Mouse (Mus musculus) thymus, adult 18-20 months (tissue): ENCODE results near the gene Gm21830.
"Not testable (repeated sequence)": the region's sequence is repeated elsewhere in the genome, so short reads cannot be mapped to it uniquely, and the experiment has no call there.

Experiments used
- DNase-seq, 2 experiments: peaks; one replicate each; pipeline ENCODE4 v3.0.0; 2022; ENCODE audit warnings: mixed read lengths in 2 of 2

Gm21830 gene

DNA sequence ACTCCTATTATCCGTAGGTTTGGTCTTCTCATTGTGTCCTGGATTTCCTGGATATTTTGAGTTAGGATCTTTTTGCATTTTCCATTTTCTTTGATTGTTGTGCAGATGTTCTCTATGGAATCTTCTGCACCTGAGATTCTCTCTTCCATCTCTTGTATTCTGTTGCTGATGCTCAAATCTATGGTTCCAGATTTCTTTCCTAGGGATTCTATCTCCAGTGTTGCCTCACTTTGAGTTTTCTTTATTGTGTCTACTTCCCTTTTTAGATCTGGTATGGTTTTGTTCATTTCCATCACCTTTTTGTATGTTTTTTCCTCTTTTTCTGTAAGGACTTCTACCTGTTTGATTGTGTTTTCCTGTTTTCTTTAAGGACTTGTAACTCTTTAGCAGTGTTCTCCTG, at the start of gene Gm21830:
Gene Gm21830 (plus strand): TSS at position 301 of the 400 bp plus-strand sequence.
- not testable (repeated sequence) for DNase-seq

DNA sequence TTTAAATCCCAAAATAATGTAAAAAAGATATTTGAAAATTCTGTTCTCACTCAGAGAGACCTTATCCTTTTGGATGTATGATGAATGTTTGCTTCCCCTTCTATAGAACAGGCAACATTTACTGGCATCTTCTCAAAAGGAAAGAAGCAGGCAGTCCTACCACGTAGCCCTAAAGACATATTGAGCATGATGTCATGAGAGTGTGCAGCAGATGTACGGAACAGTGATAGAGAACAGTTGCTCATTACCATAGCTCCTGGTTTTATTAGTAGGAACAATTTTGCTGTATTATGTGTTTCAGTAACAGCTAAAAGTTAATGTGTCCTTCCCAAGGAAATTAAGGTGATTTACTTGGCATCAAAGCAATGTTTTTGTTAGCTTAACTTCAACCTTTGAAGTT, 49.0 kb upstream of the Gm21830 start:
- no peak for DNase-seq

DNA sequence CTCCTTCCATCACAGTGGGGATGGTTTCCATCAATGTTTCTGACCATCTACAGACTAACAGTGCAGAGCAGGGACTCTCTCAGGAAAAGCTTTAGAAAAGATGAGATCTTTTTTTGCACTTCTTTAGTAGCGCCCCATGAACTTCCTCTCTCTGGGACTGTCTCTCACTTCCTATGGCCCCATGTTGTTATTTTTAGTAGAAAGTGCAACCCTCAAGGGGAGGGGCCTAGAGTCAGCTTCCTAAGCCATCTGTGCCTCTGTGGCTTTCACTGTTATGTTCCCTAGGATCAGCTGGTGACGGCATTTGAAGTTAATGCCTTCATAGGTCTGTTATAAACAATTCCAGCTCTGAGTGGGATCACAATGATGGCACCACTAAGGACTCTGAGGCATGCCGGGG, 35.0 kb upstream of the Gm21830 start:
- no peak for DNase-seq

DNA sequence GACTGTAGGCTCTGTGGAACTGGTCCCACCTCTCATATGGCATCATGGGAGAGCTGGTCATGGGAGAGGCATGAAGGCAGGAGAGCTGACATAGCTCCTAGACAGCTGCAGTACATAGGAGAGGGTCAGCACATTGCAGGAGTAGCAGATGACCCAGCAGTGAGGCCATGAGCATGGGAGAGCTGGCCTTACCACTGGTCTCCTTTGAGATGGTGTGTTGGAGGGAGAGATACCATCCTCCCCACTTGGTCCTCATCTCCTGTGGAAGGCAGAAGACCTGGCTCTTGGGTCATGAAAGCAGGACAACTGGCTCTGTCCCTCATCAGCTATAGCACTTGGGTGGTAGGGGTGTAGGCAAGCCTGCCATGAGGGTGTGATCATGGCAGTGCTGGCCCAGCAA, 7.3 kb downstream of the Gm21830 start:
- no peak for DNase-seq

DNA sequence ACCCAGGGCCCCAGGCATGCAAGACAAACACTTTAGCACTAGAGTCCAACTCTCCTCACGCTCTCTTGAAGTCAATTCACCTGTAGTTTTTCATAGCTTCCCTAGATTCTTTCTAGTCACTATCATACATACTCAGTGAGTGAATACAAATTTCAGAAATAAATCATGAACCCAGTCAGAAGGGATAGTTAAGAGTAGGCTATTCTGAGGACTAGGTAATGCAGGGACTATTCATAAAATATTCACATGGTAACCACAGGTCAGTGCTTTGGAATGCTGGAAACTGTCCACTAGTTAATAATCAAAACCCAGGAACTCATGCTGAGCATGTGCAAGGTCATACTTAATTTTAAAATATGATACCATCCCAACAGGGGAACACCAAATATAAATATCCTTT, 9.3 kb downstream of the Gm21830 start:
- no peak for DNase-seq

DNA sequence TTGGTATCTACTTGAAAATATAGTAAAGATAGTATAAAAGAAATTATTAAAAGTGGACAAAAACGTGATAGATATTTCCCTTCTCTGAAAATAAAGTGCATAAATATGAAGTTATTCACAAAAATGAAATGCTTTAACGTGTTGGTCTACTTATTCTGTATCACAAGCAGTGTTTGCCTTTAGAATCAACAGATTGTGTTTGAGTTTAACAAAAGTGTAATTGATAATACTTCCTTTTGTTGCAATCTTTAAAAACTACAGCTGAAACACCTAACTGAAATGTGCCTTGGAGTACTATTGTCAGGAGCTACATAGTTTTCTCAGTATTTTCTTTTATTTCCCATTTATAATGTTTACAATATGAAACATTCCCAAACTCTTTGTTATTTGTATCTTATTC, 19.6 kb downstream of the Gm21830 start, which contains the start of gene Gm26727:
Gene Gm26727 (minus strand): TSS at position 101 of the 400 bp plus-strand sequence.
- DNase-seq = no peak

DNA sequence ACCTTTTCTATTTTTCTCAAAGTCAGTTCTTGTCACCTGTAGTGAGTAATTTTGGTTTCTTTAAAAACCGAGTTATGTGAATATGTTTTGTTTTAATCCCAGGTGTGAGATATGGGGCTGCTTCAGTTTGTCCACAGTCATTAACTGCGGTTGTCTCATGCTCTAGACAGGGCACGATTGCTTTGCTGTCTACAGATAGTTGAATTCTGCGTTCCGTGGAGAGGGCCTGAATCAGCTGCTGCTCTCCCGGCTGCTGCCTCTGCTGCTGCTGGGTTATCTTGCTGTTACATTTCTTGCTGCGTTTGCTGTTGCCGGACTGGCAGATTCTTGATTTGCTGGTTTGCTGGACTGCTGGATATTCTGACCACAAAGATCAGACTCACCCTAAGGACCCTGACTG, 24.8 kb downstream of the Gm21830 start:
- no peak for DNase-seq

DNA sequence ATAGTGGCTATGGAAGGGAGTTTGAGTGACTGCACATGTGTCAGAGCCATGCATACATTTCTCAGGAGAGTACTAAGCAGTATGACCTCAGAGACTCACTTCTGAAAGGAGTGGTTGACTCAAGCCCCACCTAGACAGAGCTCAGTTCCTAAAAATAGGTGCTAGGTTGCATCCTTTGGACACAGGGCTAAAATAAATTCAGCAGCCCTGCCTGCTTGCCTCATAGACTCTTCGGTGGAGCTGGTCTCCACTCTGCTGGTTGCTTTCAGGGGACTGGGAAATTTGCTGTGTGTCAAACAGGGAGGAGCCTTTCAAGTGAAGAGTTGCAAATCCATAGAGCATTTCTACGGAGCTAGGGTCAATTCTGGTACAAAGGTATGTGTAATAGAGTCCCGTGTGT, 32.3 kb downstream of the Gm21830 start, which contains the start of gene Xirp2:
Gene Xirp2 (plus strand): TSS at position 223 of the 400 bp plus-strand sequence.
- DNase-seq = no peak

DNA sequence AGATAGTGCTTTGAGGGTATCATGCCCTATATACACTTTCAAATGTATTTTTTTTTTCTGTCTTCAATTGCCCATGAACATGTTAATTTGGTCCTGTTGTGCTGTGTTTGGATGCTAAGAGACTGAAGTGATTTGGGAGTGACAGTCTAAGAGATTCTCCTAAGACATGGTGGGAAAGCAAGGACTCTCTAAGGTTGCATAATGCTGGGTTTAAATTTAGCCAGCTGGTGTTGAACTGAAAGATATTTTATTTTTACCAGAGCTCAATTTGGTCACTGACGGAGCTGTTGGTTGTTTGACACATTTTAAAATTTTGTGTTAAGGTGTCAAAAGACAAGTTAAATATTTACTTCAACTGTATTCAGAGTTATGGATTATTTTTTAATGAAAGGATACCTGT, 33.2 kb downstream of the Gm21830 start:
- DNase-seq = no peak

DNA sequence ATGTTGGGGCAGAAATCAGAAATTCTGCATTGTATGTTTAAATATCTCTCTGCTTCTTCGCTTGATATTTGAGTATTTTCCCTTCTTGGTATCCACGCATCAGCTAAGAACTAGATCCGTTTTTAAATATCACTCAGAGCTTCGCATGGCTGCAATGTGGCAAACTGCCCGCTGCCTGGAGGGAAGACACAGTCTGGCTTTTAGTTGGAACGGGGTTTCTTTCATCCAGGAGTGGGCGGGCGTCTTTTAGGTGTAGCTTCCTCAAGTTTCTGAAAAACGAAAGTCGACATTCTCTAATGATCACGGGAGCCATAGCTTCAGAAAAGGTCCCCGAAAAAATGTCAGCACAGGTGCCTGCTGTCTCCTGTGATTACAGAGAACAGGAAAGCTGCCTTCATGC, 33.7 kb downstream of the Gm21830 start:
- no peak for DNase-seq

DNA sequence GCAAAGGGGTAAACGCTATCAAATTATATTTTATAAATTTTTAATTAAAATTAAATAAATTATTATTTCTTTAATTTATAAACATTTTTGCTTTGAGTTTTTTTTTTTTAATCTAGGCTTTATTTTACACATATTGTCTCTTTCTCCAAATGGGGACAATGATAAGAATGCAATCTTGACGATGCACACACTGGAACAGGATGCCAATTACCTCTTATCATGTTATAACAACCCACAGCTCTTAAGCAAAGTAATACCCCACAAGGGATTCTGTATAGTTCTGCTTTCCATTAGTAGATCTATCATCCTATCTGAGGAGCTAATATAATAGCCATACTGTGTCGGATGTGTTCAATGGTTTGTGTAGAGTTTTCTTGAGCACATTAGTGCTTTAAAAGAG, 47.3 kb downstream of the Gm21830 start:
- no peak for DNase-seq

DNA sequence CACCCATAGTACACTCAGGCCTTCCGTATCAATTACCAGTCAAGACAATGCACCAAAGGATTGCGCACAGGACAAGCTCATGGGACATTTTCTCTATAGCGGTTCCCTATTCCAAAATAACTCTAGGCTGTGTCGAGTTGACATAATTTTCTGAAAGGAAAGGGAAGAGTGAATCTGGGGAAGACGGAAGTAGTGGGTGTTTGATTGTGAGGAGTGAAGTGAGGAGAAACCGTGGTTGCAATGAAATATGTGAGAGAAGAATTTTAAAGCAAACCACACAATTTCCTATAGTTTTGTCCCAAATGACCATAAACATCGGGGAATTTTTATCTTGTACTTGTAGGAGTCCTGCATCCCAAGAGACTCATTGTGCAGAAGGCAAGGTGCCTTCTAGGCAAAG, 53.5 kb downstream of the Gm21830 start:
- no peak for DNase-seq

DNA sequence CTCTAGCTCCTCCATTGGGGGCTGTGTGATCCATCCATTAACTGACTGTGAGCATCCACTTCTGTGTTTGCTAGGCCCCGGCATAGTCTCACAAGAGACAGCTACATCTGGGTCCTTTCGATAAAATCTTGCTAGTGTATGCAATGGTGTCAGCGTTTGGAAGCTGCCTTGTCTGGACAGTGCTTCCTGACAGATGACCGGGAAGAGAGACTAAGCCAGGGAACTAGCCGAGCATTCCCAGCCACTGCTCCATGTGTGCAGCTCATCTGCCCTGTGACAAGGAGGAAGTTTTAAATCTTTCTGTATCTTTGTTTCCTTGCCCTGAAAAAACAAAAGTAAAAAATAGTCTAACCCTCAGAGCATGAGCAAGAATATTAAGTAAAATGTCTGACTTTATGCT, 56.5 kb downstream of the Gm21830 start:
- not testable (repeated sequence) for DNase-seq

DNA sequence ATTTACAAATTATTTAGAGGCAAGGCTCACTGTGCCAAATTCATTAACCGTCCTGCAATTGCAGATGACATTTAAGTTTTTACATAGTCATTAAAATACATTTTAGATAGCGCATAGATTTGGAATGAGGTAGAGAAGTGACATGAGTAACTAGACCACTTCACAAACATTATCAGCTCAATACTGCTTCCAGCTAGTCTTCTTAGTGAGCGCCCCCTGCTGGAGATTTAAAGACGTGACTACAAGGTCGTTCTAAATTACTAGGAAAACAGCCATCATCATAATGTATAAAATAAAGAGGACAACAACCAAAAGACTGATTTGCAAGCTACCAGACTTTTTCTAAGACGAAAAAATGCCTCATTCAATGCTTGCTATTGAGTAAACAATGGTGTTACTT, 64.2 kb downstream of the Gm21830 start:
- DNase-seq = no peak

DNA sequence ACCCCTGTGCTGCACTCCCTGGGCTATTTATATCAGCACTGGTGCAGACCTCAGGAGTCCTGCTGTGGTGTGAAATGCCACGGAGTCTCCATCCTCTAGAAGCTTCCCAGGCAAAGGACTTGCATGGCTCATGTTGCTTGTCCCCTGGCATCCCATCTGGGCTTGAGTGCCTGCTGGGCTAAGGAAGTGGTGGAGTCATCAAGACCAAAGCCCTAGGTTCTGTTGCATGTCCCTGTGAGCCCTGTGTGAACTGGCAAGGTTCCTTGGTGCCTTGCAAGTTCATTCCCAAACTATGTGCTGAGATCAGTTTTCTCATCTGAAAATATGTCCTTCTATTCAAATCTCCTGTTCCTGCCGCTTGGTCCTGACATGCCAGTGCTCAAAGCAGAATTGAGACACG, 67.5 kb downstream of the Gm21830 start:
- DNase-seq = no peak
